ENCODE assay signal across 9 mouse cellular contexts in genomic region chr11:17212903-17213509, GRCm38 (mm10). TPM values are rescaled to one million over a fixed set of nuclear protein-coding genes. Genes with fewer than 3 reads are reported as not detected.
DNase-seq lines count a peak whose midpoint lies in the region; ATAC-seq lines count a peak whose summit lies in the region.
"Had no signal": no experiment of that assay in that cellular context is flagged by ENCODE, and none has a peak within 500 bp of the region (broad histone marks: within the 10 kb centered on the region; RNA-seq: fewer than 3 reads in every experiment).

No protein-coding gene starts in this region.

- no peaks in the 10 kb centered on the region for H3K9me3 ChIP-seq in lung, embryonic 16.5 days (ENCODE audit: control insufficient read depth, low read length)
- no peaks in the 10 kb centered on the region for H3K9me3 ChIP-seq in forebrain, embryonic 14.5 days (replicated peaks; ENCODE audit: control insufficient read depth, low read length)
- H3K9me3 ChIP-seq in liver, embryonic 12.5 days (replicated peaks): no peaks in the 10 kb centered on the region
- H3K9me3 ChIP-seq in stomach, embryonic 15.5 days: no peaks in the 10 kb centered on the region

- H3K4me2 ChIP-seq in lung, embryonic 16.5 days (ENCODE audit: low read depth, low read length): peak overlapping the region; percentile 78; the same call in 1 of the 2 replicates
- H3K4me2 ChIP-seq in forebrain, embryonic 14.5 days (ENCODE audit: low read length): peak overlapping the region; percentile 75
- H3K4me2 ChIP-seq in liver, embryonic 12.5 days: peak overlapping the region; percentile 87
- peak overlapping the region; percentile 63 for H3K4me2 ChIP-seq in stomach, embryonic 15.5 days

- H3K36me3 ChIP-seq in lung, embryonic 16.5 days (ENCODE audit: control insufficient read depth, insufficient read depth, low read length): no peaks in the 10 kb centered on the region; the same call in 1 of the 2 replicates
- peaks cover 12% of the 10 kb centered on the region; the same call in 1 of the 2 replicates for H3K36me3 ChIP-seq in forebrain, embryonic 14.5 days (ENCODE audit: control insufficient read depth, insufficient read depth, low read length)
- peaks cover 20% of the 10 kb centered on the region for H3K36me3 ChIP-seq in liver, embryonic 12.5 days
- no peaks in the 10 kb centered on the region for H3K36me3 ChIP-seq in stomach, embryonic 15.5 days

- H3K27ac ChIP-seq in lung, embryonic 16.5 days (ENCODE audit: low read length): no peak overlapping the region
- H3K27ac ChIP-seq in forebrain, embryonic 14.5 days (ENCODE audit: low read depth, low read length): no peak overlapping the region
- peak overlapping the region; percentile 80 for H3K27ac ChIP-seq in liver, embryonic 12.5 days
- H3K27ac ChIP-seq in stomach, embryonic 15.5 days: no peak overlapping the region

- peaks cover 11% of the 10 kb centered on the region for H3K4me1 ChIP-seq in lung, embryonic 16.5 days (replicated peaks; ENCODE audit: control insufficient read depth, insufficient read depth, low read length)
- H3K4me1 ChIP-seq in forebrain, embryonic 14.5 days (ENCODE audit: control insufficient read depth, insufficient read depth, low read length): peaks cover 10% of the 10 kb centered on the region; the same call in 1 of the 2 replicates
- peaks cover 35% of the 10 kb centered on the region for H3K4me1 ChIP-seq in liver, embryonic 12.5 days
- peaks cover 10% of the 10 kb centered on the region for H3K4me1 ChIP-seq in stomach, embryonic 15.5 days

- H3K27me3 ChIP-seq in lung, embryonic 16.5 days (ENCODE audit: control insufficient read depth, insufficient read depth, low read depth, low read length): no peaks in the 10 kb centered on the region
- no peaks in the 10 kb centered on the region for H3K27me3 ChIP-seq in forebrain, embryonic 14.5 days (replicated peaks; ENCODE audit: control insufficient read depth, insufficient read depth, low read length)
- no peaks in the 10 kb centered on the region for H3K27me3 ChIP-seq in liver, embryonic 12.5 days (replicated peaks)
- H3K27me3 ChIP-seq in stomach, embryonic 15.5 days (replicated peaks): no peaks in the 10 kb centered on the region

- 59% methylated on average over 5 of the region's 5 CpGs for WGBS in lung, embryonic 16.5 days
- whole genome bisulfite sequencing in forebrain, embryonic 14.5 days: 63% methylated on average over 5 of the region's 5 CpGs
- 31% methylated on average over 5 of the region's 5 CpGs for WGBS in liver, embryonic 12.5 days (ENCODE audit: insufficient replicate concordance)
- WGBS in stomach, embryonic 15.5 days: 60% methylated on average over 5 of the region's 5 CpGs

- no peak overlapping the region for H3K9ac ChIP-seq in lung, embryonic 16.5 days (ENCODE audit: low read length)
- no peak overlapping the region for H3K9ac ChIP-seq in forebrain, embryonic 14.5 days (ENCODE audit: low read length)
- peak overlapping the region; percentile 84 for H3K9ac ChIP-seq in liver, embryonic 12.5 days
- H3K9ac ChIP-seq in stomach, embryonic 15.5 days: no peak overlapping the region

- H3K4me3 ChIP-seq in lung, embryonic 16.5 days (ENCODE audit: low read length): peak overlapping the region; percentile 93; the same call in 1 of the 2 replicates
- H3K4me3 ChIP-seq in forebrain, embryonic 14.5 days (ENCODE audit: low read depth, low read length): no peak overlapping the region; the same call in 1 of the 2 replicates
- H3K4me3 ChIP-seq in liver, embryonic 12.5 days: peak overlapping the region; percentile 94
- H3K4me3 ChIP-seq in stomach, embryonic 15.5 days (replicated peaks): peak overlapping the region; percentile 3; the same call in 1 of the 2 replicates

- DNase-seq in lung, adult 18-20 months: no peak
- DNase-seq in forebrain, embryonic 14.5 days (ENCODE audit: low spot score): no peak
- no peak for DNase-seq in frontal cortex, postnatal 36 days (ENCODE audit: low spot score in 2 of 2)
- no peak for DNase-seq in cerebellum, postnatal 4 days (ENCODE audit: low spot score in 2 of 2)
- no peak for DNase-seq in cerebellum, adult 9-11 months
- DNase-seq: embryo, embryonic 11 days had no signal

- no peak for ATAC-seq in lung, embryonic 16.5 days (ENCODE audit: low read depth)
- ATAC-seq in forebrain, embryonic 14.5 days: no peak
- peak; percentile 25 for ATAC-seq in liver, embryonic 12.5 days
- no peak for ATAC-seq in stomach, embryonic 15.5 days (ENCODE audit: insufficient read depth, low FRiP score, low read depth)

RNA-seq across cellular contexts. Expression of gene Pno1, which starts 1.6 kb away (rescaled TPM):
- polyA plus RNA-seq in lung, embryonic 16.5 days (2015; fragmentation: Nextera tagmentation; extraction: Ambion mirVana): 48.7 and 53.0 TPM in 2 replicates
- 50.2 and 50.4 TPM in 2 replicates for polyA plus RNA-seq in forebrain, embryonic 14.5 days (2014; fragmentation: Nextera tagmentation; extraction: Ambion mirVana)
- 78.7 and 81.2 TPM in 2 replicates for polyA plus RNA-seq in liver, embryonic 12.5 days (2016; fragmentation: Nextera tagmentation; extraction: Ambion mirVana)
- 78.4 and 79.0 TPM in 2 replicates for polyA plus RNA-seq in stomach, embryonic 15.5 days (2015; fragmentation: Nextera tagmentation; extraction: Ambion mirVana)

RNA-seq across cellular contexts. Expression of gene Wdr92, which starts 31.1 kb away (rescaled TPM):
- polyA plus RNA-seq in lung, embryonic 16.5 days (2015; fragmentation: Nextera tagmentation; extraction: Ambion mirVana): 27.0 and 28.6 TPM in 2 replicates
- polyA plus RNA-seq in forebrain, embryonic 14.5 days (2014; fragmentation: Nextera tagmentation; extraction: Ambion mirVana): 22.3 and 25.1 TPM in 2 replicates
- 17.3 and 18.0 TPM in 2 replicates for polyA plus RNA-seq in liver, embryonic 12.5 days (2016; fragmentation: Nextera tagmentation; extraction: Ambion mirVana)
- 23.8 and 29.3 TPM in 2 replicates for polyA plus RNA-seq in stomach, embryonic 15.5 days (2015; fragmentation: Nextera tagmentation; extraction: Ambion mirVana)

RNA-seq across cellular contexts. Expression of gene C1d, which starts 44.4 kb away (rescaled TPM):
- 88.2 and 89.1 TPM in 2 replicates for polyA plus RNA-seq in lung, embryonic 16.5 days (2015; fragmentation: Nextera tagmentation; extraction: Ambion mirVana)
- 149 and 156 TPM in 2 replicates for polyA plus RNA-seq in forebrain, embryonic 14.5 days (2014; fragmentation: Nextera tagmentation; extraction: Ambion mirVana)
- 56.5 and 56.6 TPM in 2 replicates for polyA plus RNA-seq in liver, embryonic 12.5 days (2016; fragmentation: Nextera tagmentation; extraction: Ambion mirVana)
- 91.0 and 95.2 TPM in 2 replicates for polyA plus RNA-seq in stomach, embryonic 15.5 days (2015; fragmentation: Nextera tagmentation; extraction: Ambion mirVana)

RNA-seq across cellular contexts. Expression of gene Ppp3r1, which starts 53.9 kb away (rescaled TPM):
- polyA plus RNA-seq in lung, embryonic 16.5 days (2015; fragmentation: Nextera tagmentation; extraction: Ambion mirVana): 85.6 and 89.4 TPM in 2 replicates
- 126 and 153 TPM in 2 replicates for polyA plus RNA-seq in forebrain, embryonic 14.5 days (2014; fragmentation: Nextera tagmentation; extraction: Ambion mirVana)
- 50.3 and 52.0 TPM in 2 replicates for polyA plus RNA-seq in liver, embryonic 12.5 days (2016; fragmentation: Nextera tagmentation; extraction: Ambion mirVana)
- 101 and 102 TPM in 2 replicates for polyA plus RNA-seq in stomach, embryonic 15.5 days (2015; fragmentation: Nextera tagmentation; extraction: Ambion mirVana)
